Mouse (Mus musculus) right cerebral cortex, adult 18-20 months (tissue): ENCODE data around the gene Lrrc45.
A peak's percentile ranks its signal among the peaks of the same experiment; 100 is the strongest.
"Not testable (repeated sequence)": the region's sequence is repeated elsewhere in the genome, so short reads cannot be mapped to it uniquely, and the experiment has no call there.

Experiments
- DNase-seq: peaks from one replicate; pipeline ENCODE4 v3.0.0; 2022; ENCODE audit warnings: mixed read lengths

Lrrc45 gene

DNA sequence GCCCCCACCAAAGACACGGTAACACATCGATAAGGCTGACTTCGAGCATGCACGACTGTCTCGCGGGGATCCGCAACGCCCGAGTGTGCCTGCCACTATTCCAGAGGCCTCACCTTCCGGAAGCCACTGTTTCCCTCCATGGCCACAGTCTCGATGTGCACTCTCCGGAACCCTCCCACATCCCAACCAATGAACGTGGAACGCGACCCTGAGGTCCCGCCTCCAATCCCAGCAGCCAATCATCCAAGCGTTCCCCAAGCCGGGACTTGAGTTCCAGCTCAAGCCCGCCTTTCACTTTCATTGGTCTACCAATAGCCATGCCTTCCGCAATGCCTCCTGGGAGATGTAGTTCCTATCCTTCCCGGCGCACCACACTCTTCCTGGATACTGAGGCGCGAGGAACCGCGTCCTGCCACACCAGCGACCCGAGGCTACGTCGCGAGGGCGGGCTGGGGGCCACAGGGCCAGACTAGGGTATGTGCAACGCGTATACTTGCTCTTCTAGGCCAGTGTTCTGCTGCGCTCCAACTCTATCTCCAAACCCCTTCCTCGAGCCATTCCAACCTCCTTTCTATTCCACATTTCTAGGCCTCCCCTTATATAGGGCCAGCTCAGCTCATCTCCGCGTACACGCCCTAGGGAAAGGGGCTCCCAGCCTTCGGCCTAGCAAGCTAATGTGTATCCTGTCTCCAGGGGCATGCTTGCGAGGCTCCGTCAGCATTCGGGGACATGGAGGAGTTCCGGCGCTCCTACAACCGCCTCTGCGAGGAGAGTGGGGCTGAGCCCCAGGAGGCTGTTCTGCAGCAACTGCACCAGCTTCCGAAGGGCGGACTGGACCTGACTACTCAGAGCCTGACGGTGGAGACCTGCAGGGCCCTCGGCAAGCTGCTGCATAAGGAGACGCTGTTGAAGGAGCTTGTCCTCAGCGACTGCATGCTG is at the start of gene Lrrc45, which contains the start of gene Cenpx:
Gene Lrrc45 (plus strand): TSS at position 346 of the 939 bp plus-strand sequence.
Gene Cenpx (minus strand): TSS at position 159 of the 939 bp plus-strand sequence.
- peak; percentile 99 for DNase-seq

- DNase-seq, result no peak
Observed at GRCm38 (mm10) chr11:120665406-120665805, 48.3 kb upstream of the Lrrc45 start.

DNA sequence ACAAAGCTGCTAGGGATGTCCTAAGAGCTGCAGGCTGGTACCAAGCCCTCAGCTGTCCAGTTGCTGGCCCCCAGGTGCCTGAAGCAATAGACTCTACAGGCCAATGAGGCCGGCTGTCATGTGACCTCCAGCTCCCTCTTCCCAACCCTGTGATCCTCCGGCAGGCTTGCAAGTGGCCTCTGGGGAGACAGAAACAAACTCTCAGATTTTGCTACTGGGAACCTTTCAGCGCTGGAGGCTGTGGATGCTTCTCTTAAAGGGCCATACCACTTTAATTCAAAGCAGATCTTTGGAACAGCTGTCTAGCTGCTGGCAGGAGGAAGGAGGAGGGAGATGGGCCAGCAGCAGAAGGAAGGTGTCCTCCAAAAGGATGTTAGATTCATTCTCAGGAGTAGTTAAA is 47.1 kb upstream of the Lrrc45 start:
- DNase-seq, result no peak

- DNase-seq, result peak; percentile 95
Observed at GRCm38 (mm10) chr11:120672687-120673593, 40.8 kb upstream of the Lrrc45 start, which contains the start of gene Aspscr1. Aspscr1 (plus strand) TSS chr11:120672973.

DNA sequence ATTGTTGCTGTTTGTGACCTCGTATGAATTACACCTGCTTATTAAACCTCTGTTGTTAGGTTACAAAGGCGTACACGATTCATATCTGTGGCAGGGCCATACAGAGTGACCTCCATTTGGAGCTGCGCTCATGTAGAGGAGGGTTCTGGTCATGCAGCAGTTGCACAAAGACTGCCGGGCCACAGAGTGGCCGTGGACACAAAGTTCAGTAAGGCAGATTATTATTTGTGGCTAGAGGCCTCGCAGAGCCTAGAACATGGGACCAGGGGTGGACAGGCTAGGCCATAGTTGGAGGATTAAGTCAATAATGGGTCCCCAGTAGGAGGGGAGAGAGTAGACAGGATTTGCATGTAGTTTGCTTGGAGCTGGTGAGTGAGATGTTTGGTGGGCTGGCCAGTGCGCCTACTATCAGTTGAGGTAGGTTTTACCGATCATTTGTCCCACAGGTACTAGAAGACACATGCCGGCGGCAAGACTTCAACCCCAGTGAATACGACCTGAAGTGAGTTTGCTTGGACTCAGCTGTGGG is 40.1 kb upstream of the Lrrc45 start:
- no peak for DNase-seq

- DNase-seq, result not testable (repeated sequence)
Observed at GRCm38 (mm10) chr11:120675875-120676274, 37.9 kb upstream of the Lrrc45 start.

- no peak for DNase-seq
Observed at GRCm38 (mm10) chr11:120676951-120677350, 36.8 kb upstream of the Lrrc45 start.

GRCm38 (mm10) chr11:120679909-120680308 is 33.8 kb upstream of the Lrrc45 start:
- DNase-seq, result no peak

DNA sequence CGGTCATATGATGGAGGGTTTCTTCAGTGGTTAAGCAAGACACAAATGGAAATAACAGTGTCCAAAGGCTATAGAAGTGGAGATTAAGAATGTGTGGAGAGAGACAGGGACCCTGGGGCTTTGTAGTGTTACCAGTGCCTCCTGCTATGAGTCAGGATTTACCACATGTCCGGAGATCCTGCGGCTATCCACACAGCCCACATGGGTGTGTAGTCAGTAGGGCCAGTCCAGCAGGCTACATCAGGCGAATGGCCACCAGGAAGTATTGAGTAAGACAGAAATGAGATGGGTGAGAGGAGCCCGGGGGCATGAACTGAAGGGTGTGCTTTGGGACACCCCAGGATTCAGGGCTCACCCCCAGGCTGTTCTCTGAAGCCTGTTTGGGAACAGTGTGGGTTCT is 31.0 kb upstream of the Lrrc45 start:
- no peak for DNase-seq

DNA sequence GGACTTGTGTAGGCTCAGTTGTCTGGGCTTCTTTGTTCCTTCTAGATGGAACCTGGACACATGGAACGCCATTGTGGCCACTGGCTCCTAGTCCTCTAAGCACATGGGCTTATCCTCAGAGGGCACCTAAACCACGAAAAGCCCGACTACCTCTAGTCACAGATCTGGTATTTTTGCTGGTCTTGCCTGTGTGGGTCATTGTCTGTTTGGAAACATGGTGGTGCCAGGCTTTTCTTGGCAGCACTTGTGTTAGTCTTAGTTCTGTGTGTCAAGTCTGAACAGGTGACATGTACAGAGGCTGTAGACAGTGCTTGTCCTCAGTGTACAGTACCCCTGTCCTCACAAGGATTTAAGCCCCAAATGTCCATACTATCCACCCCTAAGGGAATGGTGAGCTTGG is 30.2 kb upstream of the Lrrc45 start:
- DNase-seq, result no peak

GRCm38 (mm10) chr11:120684086-120684485 is 29.6 kb upstream of the Lrrc45 start:
- no peak for DNase-seq

GRCm38 (mm10) chr11:120684660-120685059 is 29.1 kb upstream of the Lrrc45 start:
- DNase-seq, result no peak

DNA sequence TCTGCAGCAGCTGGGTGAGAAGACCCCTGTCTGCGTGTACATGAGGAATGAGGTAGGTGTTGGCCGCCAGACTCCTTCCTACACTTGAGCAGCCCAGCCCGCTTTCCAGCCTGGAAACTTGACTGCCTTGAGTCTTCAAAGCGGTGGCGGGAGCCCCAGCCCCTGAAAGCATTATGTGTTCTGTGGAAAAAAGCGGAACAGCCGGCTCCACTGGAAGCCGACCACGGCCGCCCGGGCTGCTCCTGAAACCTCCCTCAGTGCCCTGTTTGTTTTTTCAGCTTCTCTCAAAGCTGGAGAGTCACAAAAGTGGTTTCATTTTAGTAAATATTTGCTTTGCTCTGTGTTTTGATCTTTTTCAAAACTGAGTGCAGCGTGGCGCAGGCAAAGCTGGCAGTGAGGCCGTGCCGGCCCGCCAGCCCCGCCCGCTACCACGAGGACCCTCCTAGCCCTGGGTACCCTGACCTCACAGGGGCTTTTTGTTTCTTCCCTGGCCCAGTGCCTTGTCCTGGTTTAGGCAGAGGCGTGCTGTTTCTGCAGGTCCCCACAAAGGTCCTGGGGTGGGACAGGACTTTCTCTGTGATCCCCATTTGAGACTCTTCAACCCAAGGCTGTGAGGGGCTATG is 27.0 kb upstream of the Lrrc45 start:
- no peak for DNase-seq

- DNase-seq, result no peak
Observed at GRCm38 (mm10) chr11:120689365-120689764, 24.4 kb upstream of the Lrrc45 start.

DNA sequence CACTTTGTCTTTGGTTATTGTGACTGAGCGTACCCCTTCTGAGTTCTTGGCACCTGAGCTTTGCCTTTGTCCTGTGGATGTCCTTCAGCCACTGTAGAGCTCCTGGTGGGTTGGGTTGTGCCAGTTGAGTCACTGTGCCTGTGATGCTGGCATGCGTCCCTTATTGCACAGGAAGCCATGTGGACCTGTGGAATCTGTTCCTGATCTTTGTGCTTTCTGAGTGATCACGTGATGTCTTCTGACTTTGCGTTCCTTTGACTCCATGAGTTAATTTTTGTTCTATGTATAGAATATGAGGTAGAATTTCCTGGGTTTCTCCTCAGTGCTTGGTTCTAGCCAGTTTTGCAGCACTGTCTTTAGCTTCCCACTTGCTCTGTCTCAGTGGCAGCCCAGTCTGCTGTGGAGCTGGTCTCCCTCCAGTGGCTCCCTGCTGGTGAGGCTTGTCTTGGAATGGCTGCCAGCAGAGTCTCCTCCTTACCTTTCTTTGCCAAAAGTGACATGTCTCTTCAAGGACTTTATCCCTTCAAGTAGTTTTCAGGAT is 21.2 kb upstream of the Lrrc45 start:
- peak; percentile 39 for DNase-seq

GRCm38 (mm10) chr11:120693461-120693860 is 20.3 kb upstream of the Lrrc45 start:
- no peak for DNase-seq

DNA sequence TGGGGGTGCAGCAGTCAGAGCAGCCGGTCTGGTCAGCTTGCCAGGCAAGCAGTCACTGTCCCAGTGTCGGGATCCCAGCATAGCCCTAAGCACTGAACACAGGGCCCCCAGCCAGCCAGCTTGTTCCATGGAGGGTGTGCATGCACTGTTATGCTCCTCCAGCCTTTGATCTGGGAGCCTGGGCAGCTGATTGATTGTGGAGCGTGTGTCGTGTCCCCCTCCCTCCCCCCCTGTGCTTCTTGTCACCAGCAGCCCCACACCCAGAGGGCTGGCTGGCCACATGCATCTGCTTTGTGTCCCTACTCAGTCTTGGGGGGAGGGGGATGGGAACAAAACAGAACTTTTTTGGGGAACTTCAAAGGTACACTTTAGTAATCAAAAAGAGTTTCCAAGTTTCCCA is 18.5 kb upstream of the Lrrc45 start:
- DNase-seq, result no peak

DNA sequence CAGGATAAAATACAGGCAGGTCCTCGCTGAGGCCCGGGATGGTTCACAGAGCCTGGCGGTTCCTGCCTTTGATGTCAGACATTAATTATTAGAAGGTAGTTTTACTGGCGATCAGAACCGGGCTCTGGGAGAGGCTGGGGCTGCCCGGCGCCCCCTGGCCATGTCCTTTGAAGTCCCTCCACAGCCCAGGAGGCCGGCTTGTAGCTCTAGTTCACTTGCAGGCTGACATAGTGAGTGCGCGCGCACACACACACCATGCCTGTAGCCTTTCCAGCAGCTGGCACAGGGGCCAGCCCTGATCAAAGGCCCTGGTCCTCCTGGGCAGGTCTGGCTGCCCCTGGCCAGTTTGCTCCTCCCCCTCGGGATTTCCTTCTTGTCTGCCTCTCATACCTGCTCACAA is 18.1 kb upstream of the Lrrc45 start:
- DNase-seq, result no peak

- DNase-seq, result no peak
Observed at GRCm38 (mm10) chr11:120696568-120696967, 17.2 kb upstream of the Lrrc45 start.

- DNase-seq, result no peak
Observed at GRCm38 (mm10) chr11:120697741-120698140, 16.0 kb upstream of the Lrrc45 start.

DNA sequence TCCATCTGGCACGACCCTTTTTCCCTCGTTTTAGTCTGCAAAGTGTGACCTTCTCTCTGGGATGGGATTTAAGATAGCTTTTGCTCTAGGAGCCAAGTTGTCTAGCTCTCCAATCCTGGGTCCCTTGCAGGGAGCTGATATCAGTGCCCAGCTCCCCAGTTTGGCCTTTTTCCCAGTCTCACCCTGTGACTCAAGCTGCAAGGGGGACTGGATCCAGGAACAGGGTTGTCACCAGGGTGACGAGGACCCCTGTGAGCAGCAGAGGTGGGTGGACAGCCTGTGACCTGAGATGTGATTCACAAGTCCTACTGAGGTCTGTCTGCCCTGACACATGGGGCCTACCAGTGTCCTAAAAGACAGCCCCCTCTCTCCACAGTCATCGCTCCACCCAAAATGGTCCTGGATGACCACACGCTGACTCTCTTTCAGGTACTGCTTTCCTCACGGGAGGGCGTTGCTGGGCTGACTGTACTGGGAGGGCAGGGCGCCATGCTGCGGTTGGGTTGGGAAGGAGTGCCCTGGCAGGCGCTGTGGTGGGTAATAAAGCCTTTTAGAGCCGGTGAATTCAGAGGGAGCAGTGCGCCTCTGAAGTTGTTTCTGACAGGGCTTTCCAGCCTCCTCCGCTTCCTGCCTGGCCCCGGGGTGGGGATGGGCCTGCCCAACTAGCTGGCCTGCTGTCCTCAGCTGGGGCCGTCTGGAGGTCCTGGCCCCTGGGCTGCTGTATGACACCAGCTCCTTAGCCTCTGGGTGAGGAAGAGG is 9.8 kb upstream of the Lrrc45 start:
- no peak for DNase-seq
